Mouse (Mus musculus) kidney, adult 10 weeks (tissue): Measurements from ENCODE around the gene Rtraf. TPM values are rescaled to one million over a fixed set of nuclear protein-coding genes. Genes with fewer than 3 reads are reported as not detected.

Experiments
- polyA plus RNA-seq: library from polyadenylated mRNA; stranded (reverse); fragments of 350-450 nt; fragmentation: Illumina TruSeq; extraction: RNeasy Lipid Tissue Mini Kit (QIAGEN cat#74804); gene quantifications from one replicate; pipeline ENCODE4 v1.2.3, GENCODE M21; 2014; ENCODE audit warnings: low read depth, low replicate concordance

Rtraf gene
- 289 TPM for polyA plus RNA-seq

GRCm38 (mm10) chr14:19823321-19824142, at the start of gene Rtraf:
Rtraf (minus strand) TSS chr14:19823824.

Other genes with a start within 250 kb of the Rtraf start
- 0.44 TPM for gene Gm2237, start 238.7 kb downstream of the Rtraf start, polyA plus RNA-seq
- not detected for gene Gm5458, start 221.2 kb downstream of the Rtraf start, polyA plus RNA-seq
- 12.2 TPM for gene Nid2, start 72.6 kb downstream of the Rtraf start, polyA plus RNA-seq
- 12.9 TPM for gene Gng2, start 153.8 kb upstream of the Rtraf start, polyA plus RNA-seq